Mouse (Mus musculus) erythroblast, embryonic 14.5 days (primary cell): ENCODE data around the gene Tbc1d22a.

Source experiments
- GATA1 ChIP-seq: IDR thresholded peaks from 2 replicates; pipeline ENCODE4 v1.6.1; 2012; ENCODE audit warnings: low read length, inconsistent platforms, mixed read lengths
- TAL1 ChIP-seq: IDR thresholded peaks from 3 replicates; pipeline ENCODE4 v1.6.1; 2012; ENCODE audit warnings: low read length, inconsistent platforms, mixed read lengths

DNA sequence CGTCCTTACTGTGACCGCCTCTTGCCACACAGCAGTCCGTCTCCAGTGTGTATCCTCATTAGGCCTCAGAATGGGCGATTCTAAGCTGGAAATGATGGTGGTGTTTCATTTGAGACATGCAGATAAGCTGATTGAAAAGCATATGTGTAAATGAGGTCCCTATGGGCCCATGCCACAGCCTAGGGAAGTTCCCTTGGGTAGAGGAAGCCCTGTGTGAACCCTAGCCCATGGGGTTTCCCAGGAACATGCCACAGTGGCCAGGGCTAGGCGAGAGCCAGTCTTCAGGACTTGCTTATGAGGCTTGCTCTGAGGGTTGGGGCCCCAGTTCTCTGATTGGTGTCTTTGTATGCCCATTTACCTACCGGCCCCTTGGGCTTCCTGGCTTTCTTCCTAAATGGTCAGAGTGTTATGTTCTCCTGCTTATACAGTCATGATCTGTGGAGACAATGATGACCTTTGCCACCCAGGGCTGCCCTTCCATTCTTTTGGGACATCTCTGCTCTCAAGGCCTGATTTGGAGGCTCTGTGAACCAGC is 161.7 kb downstream of the Tbc1d22a start:
- TF ChIP-seq GATA1 (no peak), TAL1 (no peak)
